Mouse (Mus musculus) kidney, embryonic 14.5 days (tissue): ENCODE measurements around the gene Zfp385a. TPM values are rescaled to one million over a fixed set of nuclear protein-coding genes. Genes with fewer than 3 reads are reported as not detected.
A peak's percentile ranks its signal among the peaks of the same experiment; 100 is the strongest.

Source experiments
- ATAC-seq: fragments of 200-750 bp; cut with Nextera tagmentation; 2 replicates; pipeline ENCODE4 v1.8.0; 2017; ENCODE audit warnings: moderate number of reproducible peaks, mild to moderate bottlenecking, moderate TSS enrichment, moderate library complexity; ENCODE audit not compliant: low FRiP score, low TSS enrichment
- H3K27ac ChIP-seq: fragments of 300-500 bp; sonication (generic); 2 replicates; pipeline ENCODE4 v1.5.1; 2014; ENCODE audit warnings: low read depth, mild to moderate bottlenecking, low read length, moderate library complexity, mixed read lengths
- H3K27me3 ChIP-seq: fragments of 300-500 bp; sonication (generic); 2 replicates; pipeline ENCODE4 v1.6.1; 2014; ENCODE audit warnings: mild to moderate bottlenecking, low read length; ENCODE audit not compliant: control insufficient read depth, insufficient read depth
- H3K36me3 ChIP-seq: fragments of 300-500 bp; sonication (generic); 2 replicates; pipeline ENCODE4 v1.6.1; 2014; ENCODE audit warnings: low read length, mixed read lengths; ENCODE audit not compliant: control insufficient read depth, insufficient read depth
- H3K4me1 ChIP-seq: fragments of 300-500 bp; sonication (generic); 2 replicates; pipeline ENCODE4 v1.6.1; 2014; ENCODE audit warnings: low read length, mixed read lengths; ENCODE audit not compliant: control insufficient read depth, insufficient read depth
- H3K4me2 ChIP-seq: fragments of 300-500 bp; sonication (generic); replicated peaks from 2 replicates; pipeline ENCODE4 v1.6.1; 2014; ENCODE audit warnings: low read depth, mild to moderate bottlenecking, low read length
- H3K4me3 ChIP-seq: fragments of 300-500 bp; sonication (generic); 2 replicates; pipeline ENCODE4 v1.5.1; 2014; ENCODE audit warnings: mild to moderate bottlenecking, low read length
- H3K9ac ChIP-seq: fragments of 300-500 bp; sonication (generic); 2 replicates; pipeline ENCODE4 v1.6.1; 2014; ENCODE audit warnings: low read depth, mild to moderate bottlenecking, low read length, moderate library complexity
- H3K9me3 ChIP-seq: fragments of 300-500 bp; sonication (generic); 2 replicates; pipeline ENCODE4 v1.6.1; 2016; ENCODE audit warnings: low read length; ENCODE audit not compliant: control insufficient read depth
- WGBS: fragments of 180-500 bp; shearing (Covaris S2); extraction: QIAGEN DNeasy Blood & Tissue Kit; methylation state at CpG from one replicate; pipeline ENCODE4 v1.1.7; 2014; 5-methylcytosine and 5-hydroxymethylcytosine counted together
- polyA plus RNA-seq: library from polyadenylated mRNA; unstranded; fragments of >200 nt; fragmentation: Nextera tagmentation; extraction: Ambion mirVana; gene quantifications from 2 replicates; pipeline ENCODE4 v1.2.1, GENCODE M21; 2014

Zfp385a gene
- 12.3 and 18.2 TPM in 2 replicates for polyA plus RNA-seq

GRCm38 (mm10) chr15:103339961-103340337 is at the start of gene Zfp385a:
Gene Zfp385a (minus strand): TSS chr15:103340093.
- Histone ChIP-seq H3K9me3 (no peaks in the 10 kb centered on the region), H3K4me3 (peak within 1 kb of the TSS; percentile 64), H3K9ac (peak within 1 kb of the TSS; percentile 42), H3K4me2 (peak within 1 kb of the TSS; percentile 92), H3K27ac (no peak within 1 kb of the TSS), H3K27me3 (peaks cover 23% of the 10 kb centered on the region), H3K4me1 (peaks cover 9% of the 10 kb centered on the region), H3K36me3 (peaks cover 8% of the 10 kb centered on the region)
- WGBS: under 1% methylated on average over 25 of the region's 26 CpGs
- ATAC-seq: peak; percentile 40

DNA sequence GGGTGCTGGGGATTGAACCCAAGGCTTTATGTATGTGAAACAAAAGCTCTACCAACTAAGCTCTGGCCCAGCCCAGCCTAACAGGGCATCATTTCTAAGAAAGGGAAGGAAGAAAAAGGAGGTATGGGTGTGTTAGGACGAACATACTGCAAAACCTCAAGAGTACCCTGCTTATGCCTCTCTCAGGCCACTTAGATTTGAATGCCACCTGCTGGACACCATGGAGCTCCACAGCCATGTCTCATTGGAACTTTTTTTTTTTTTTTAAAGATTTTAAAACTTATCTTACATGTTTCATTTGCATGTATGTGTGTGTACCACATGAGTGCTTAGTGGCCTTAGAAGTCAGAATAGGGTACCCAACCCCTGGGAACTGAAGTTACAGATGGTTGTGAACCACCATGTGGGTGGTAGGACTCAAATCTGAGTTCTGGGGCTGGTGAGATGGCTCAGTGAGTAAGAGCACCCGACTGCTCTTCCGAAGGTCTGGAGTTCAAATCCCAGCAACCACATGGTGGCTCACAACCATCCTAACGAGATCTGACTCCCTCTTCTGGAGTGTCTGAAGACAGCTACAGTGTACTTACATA is 48.8 kb upstream of the Zfp385a start:
- whole genome bisulfite sequencing: 63% methylated on average over 3 of the region's 4 CpGs
- no peak overlapping the region for H3K9ac ChIP-seq
- H3K9me3 ChIP-seq: no peaks in the 10 kb centered on the region
- H3K4me1 ChIP-seq: peaks cover under 1% of the 10 kb centered on the region; the same call in 1 of the 2 replicates
- H3K36me3 ChIP-seq: no peaks in the 10 kb centered on the region
- H3K4me3 ChIP-seq: no peak overlapping the region
- ATAC-seq: peak; percentile 57; the same call in 1 of the 2 replicates
- no peak overlapping the region for H3K4me2 ChIP-seq
- H3K27ac ChIP-seq: no peak overlapping the region
- H3K27me3 ChIP-seq: no peaks in the 10 kb centered on the region

GRCm38 (mm10) chr15:103383771-103384488 is 44.0 kb upstream of the Zfp385a start:
- no peaks in the 10 kb centered on the region for H3K27me3 ChIP-seq
- H3K4me1 ChIP-seq: peaks cover 14% of the 10 kb centered on the region
- H3K36me3 ChIP-seq: no peaks in the 10 kb centered on the region
- peak; percentile 36; the same call in 1 of the 2 replicates for ATAC-seq
- 63% methylated on average over 7 of the region's 7 CpGs for WGBS
- 0 out of 2 replicates have a peak overlapping the region, but pooled peaks have one; percentile 8 for H3K4me2 ChIP-seq
- no peak overlapping the region for H3K9ac ChIP-seq
- H3K4me3 ChIP-seq: no peak overlapping the region
- H3K9me3 ChIP-seq: no peaks in the 10 kb centered on the region
- H3K27ac ChIP-seq: peak overlapping the region; percentile 68; the same call in 1 of the 2 replicates

DNA sequence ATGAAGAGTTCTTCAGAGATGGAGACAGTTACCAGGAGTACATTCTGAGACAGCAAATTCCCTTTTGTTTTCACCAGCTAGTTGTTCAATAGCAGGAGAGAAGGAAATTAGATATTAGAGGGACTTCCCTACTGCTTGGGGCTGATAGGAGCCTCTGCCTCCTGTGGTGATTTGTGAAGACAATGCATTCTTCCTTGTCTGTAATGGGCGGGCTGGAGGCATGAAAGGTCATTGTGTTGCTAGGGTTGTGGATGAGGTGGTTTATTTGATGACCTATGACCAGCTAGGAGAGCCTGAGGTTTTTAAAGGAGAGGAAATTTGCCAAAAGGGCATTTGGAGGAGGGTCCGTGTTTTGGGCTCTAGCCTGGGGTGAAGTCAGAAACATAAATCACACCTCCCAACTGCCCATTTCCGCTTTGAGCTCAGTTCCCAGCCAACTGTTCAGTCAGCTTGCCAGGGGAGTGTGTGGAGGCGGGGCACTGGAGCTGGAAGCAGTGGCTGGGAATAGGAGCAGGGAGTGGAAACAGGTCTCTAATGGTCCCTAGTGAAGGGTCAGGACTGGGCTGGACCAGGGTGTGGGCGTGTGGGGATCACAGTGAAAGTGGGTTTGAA is 43.0 kb upstream of the Zfp385a start:
- ATAC-seq: peak; percentile 76; the same call in 1 of the 2 replicates
- 5% methylated on average over 5 of the region's 5 CpGs for WGBS
- no peaks in the 10 kb centered on the region for H3K27me3 ChIP-seq
- no peak overlapping the region for H3K9ac ChIP-seq
- peak overlapping the region; percentile 68 for H3K27ac ChIP-seq
- no peaks in the 10 kb centered on the region for H3K9me3 ChIP-seq
- H3K4me3 ChIP-seq: no peak overlapping the region
- no peak overlapping the region for H3K4me2 ChIP-seq
- H3K4me1 ChIP-seq: peaks cover 14% of the 10 kb centered on the region
- H3K36me3 ChIP-seq: no peaks in the 10 kb centered on the region

GRCm38 (mm10) chr15:103382075-103382474 is 42.2 kb upstream of the Zfp385a start:
- Histone ChIP-seq H3K4me2 (no peak overlapping the region), H3K4me1 (peaks cover 14% of the 10 kb centered on the region), H3K4me3 (no peak overlapping the region), H3K27me3 (no peaks in the 10 kb centered on the region), H3K27ac (no peak overlapping the region), H3K9me3 (no peaks in the 10 kb centered on the region), H3K36me3 (no peaks in the 10 kb centered on the region), H3K9ac (no peak overlapping the region)
- no peak for ATAC-seq
- 88% methylated on average over 2 of the region's 2 CpGs for WGBS

GRCm38 (mm10) chr15:103378665-103379356 is 38.9 kb upstream of the Zfp385a start:
- WGBS: 60% methylated on average over 3 of the region's 3 CpGs
- no peak overlapping the region for H3K4me2 ChIP-seq
- no peaks in the 10 kb centered on the region for H3K36me3 ChIP-seq
- no peaks in the 10 kb centered on the region for H3K9me3 ChIP-seq
- no peak overlapping the region for H3K27ac ChIP-seq
- H3K4me1 ChIP-seq: peaks cover 23% of the 10 kb centered on the region
- no peak for ATAC-seq
- H3K9ac ChIP-seq: no peak overlapping the region
- H3K4me3 ChIP-seq: no peak overlapping the region
- no peaks in the 10 kb centered on the region for H3K27me3 ChIP-seq

GRCm38 (mm10) chr15:103377752-103378664 is 38.1 kb upstream of the Zfp385a start:
- peak; percentile 25; the same call in 1 of the 2 replicates for ATAC-seq
- H3K9me3 ChIP-seq: no peaks in the 10 kb centered on the region
- H3K27ac ChIP-seq: no peak overlapping the region; the same call in 1 of the 2 replicates
- H3K27me3 ChIP-seq: no peaks in the 10 kb centered on the region
- no peak overlapping the region for H3K9ac ChIP-seq
- no peak overlapping the region for H3K4me2 ChIP-seq
- no peak overlapping the region for H3K4me3 ChIP-seq
- H3K4me1 ChIP-seq: peaks cover 16% of the 10 kb centered on the region
- WGBS: 57% methylated on average over 3 of the region's 3 CpGs
- H3K36me3 ChIP-seq: no peaks in the 10 kb centered on the region

DNA sequence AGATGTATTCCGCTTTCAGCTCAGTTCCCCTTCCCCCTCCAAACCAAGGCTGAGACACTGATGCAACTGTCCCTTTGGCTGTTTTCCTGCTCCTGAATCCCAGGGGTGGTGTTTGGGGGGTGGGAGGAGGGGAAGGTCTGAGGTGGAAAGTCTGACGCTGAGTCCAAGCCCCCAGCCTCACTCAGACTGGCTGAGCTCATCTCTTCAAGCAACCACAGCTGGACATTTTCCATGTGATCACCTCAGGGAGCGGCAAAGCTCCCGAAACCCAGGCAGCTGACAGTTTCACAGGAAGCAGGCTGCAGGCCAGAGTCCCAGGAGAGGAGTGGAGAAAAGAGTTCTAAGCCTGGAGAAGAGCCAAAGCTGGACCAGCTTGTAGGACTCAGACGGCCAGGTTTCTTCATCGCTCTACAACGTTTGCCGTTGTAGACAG is 37.0 kb upstream of the Zfp385a start:
- 0 out of 2 replicates have a peak, but pooled peaks have one; percentile 32 for ATAC-seq
- Histone ChIP-seq H3K4me3 (no peak overlapping the region), H3K9me3 (no peaks in the 10 kb centered on the region), H3K4me2 (no peak overlapping the region), H3K4me1 (peaks cover 9% of the 10 kb centered on the region; the same call in 1 of the 2 replicates), H3K9ac (no peak overlapping the region), H3K36me3 (no peaks in the 10 kb centered on the region), H3K27ac (peak overlapping the region; percentile 47; the same call in 1 of the 2 replicates), H3K27me3 (no peaks in the 10 kb centered on the region)
- 54% methylated on average over 8 of the region's 8 CpGs for WGBS
